Mouse (Mus musculus) urinary bladder, postnatal 14 days (tissue): ENCODE measurements around the gene Foxp1.

ENCODE experiments used
- DNase-seq: peaks from one replicate; pipeline ENCODE4 v3.0.0; 2021; ENCODE audit warnings: low spot score

The Foxp1 gene

GRCm38 (mm10) chr6:99045845-99046788 is 476.4 kb downstream of the Foxp1 start:
- no peak for DNase-seq

GRCm38 (mm10) chr6:99043932-99044664 is 478.4 kb downstream of the Foxp1 start:
- DNase-seq: no peak

- no peak for DNase-seq
Observed at GRCm38 (mm10) chr6:99043226-99043625, 479.3 kb downstream of the Foxp1 start.

GRCm38 (mm10) chr6:99042175-99042954 is 480.2 kb downstream of the Foxp1 start:
- no peak for DNase-seq

GRCm38 (mm10) chr6:99038977-99039376 is 483.5 kb downstream of the Foxp1 start:
- no peak for DNase-seq

- DNase-seq: no peak
Observed at GRCm38 (mm10) chr6:99035459-99036375, 486.8 kb downstream of the Foxp1 start.

GRCm38 (mm10) chr6:99033062-99033461 is 489.5 kb downstream of the Foxp1 start:
- DNase-seq: peak; percentile 68

GRCm38 (mm10) chr6:99031321-99031903 is 491.1 kb downstream of the Foxp1 start:
- DNase-seq: no peak

GRCm38 (mm10) chr6:99030251-99030650 is 492.3 kb downstream of the Foxp1 start:
- DNase-seq: no peak

- no peak for DNase-seq
Observed at GRCm38 (mm10) chr6:99029438-99029837, 493.1 kb downstream of the Foxp1 start.

GRCm38 (mm10) chr6:99028989-99029305 is 493.6 kb downstream of the Foxp1 start:
- no peak for DNase-seq

GRCm38 (mm10) chr6:99028161-99028988 is 494.1 kb downstream of the Foxp1 start:
- peak; percentile 64 for DNase-seq

- DNase-seq: no peak
Observed at GRCm38 (mm10) chr6:99027542-99028160, 494.9 kb downstream of the Foxp1 start.

- DNase-seq: no peak
Observed at GRCm38 (mm10) chr6:99026635-99027541, 495.6 kb downstream of the Foxp1 start.

GRCm38 (mm10) chr6:99026040-99026439 is 496.5 kb downstream of the Foxp1 start:
- no peak for DNase-seq

GRCm38 (mm10) chr6:99024588-99024987 is 497.9 kb downstream of the Foxp1 start:
- no peak for DNase-seq

GRCm38 (mm10) chr6:99020570-99021444 is 501.7 kb downstream of the Foxp1 start:
- no peak for DNase-seq
